Mouse (Mus musculus): ENCODE measurements around the gene Lrtm1.

Gene Lrtm1

GRCm38 (mm10) chr14:29017883-29018282, at the start of gene Lrtm1:
Gene Lrtm1 (plus strand): TSS chr14:29018208.
- DNase-seq (ENCODE audit: low spot score): peak; percentile 43

GRCm38 (mm10) chr14:28969247-28969646, 48.8 kb upstream of the Lrtm1 start:
- no peak for DNase-seq (ENCODE audit: low spot score)

GRCm38 (mm10) chr14:28972620-28973019, 45.4 kb upstream of the Lrtm1 start:
- no peak for DNase-seq (ENCODE audit: low spot score)

- DNase-seq (ENCODE audit: low spot score): no peak
Measured at GRCm38 (mm10) chr14:28979230-28979629, 38.8 kb upstream of the Lrtm1 start.

- DNase-seq (ENCODE audit: low spot score): no peak
Measured at GRCm38 (mm10) chr14:28980482-28980881, 37.5 kb upstream of the Lrtm1 start.

- no peak for DNase-seq (ENCODE audit: low spot score)
Measured at GRCm38 (mm10) chr14:28984276-28984675, 33.7 kb upstream of the Lrtm1 start.

- DNase-seq (ENCODE audit: low spot score): no peak
Measured at GRCm38 (mm10) chr14:28988211-28988900, 29.7 kb upstream of the Lrtm1 start.

GRCm38 (mm10) chr14:28996569-28996968, 21.4 kb upstream of the Lrtm1 start:
- no peak for DNase-seq (ENCODE audit: low spot score)

GRCm38 (mm10) chr14:29005228-29005840, 12.7 kb upstream of the Lrtm1 start:
- DNase-seq (ENCODE audit: low spot score): no peak

- DNase-seq (ENCODE audit: low spot score): no peak
Measured at GRCm38 (mm10) chr14:29009644-29010043, 8.4 kb upstream of the Lrtm1 start.

- no peak for DNase-seq (ENCODE audit: low spot score)
Measured at GRCm38 (mm10) chr14:29013161-29013560, 4.8 kb upstream of the Lrtm1 start.

GRCm38 (mm10) chr14:29014680-29015079, 3.3 kb upstream of the Lrtm1 start:
- no peak for DNase-seq (ENCODE audit: low spot score)

- DNase-seq (ENCODE audit: low spot score): no peak
Measured at GRCm38 (mm10) chr14:29015896-29016295, 2.1 kb upstream of the Lrtm1 start.

GRCm38 (mm10) chr14:29018316-29019000, 450 bp downstream of the Lrtm1 start:
- no peak for DNase-seq (ENCODE audit: low spot score)

- DNase-seq (ENCODE audit: low spot score): no peak
Measured at GRCm38 (mm10) chr14:29021295-29021694, 3.3 kb downstream of the Lrtm1 start.

- DNase-seq (ENCODE audit: low spot score): no peak
Measured at GRCm38 (mm10) chr14:29023246-29023645, 5.2 kb downstream of the Lrtm1 start.

GRCm38 (mm10) chr14:29025335-29025734, 7.3 kb downstream of the Lrtm1 start:
- no peak for DNase-seq (ENCODE audit: low spot score)

GRCm38 (mm10) chr14:29027276-29027675, 9.3 kb downstream of the Lrtm1 start:
- no peak for DNase-seq (ENCODE audit: low spot score)

GRCm38 (mm10) chr14:29028391-29029106, 10.5 kb downstream of the Lrtm1 start:
- no peak for DNase-seq (ENCODE audit: low spot score)

- no peak for DNase-seq (ENCODE audit: low spot score)
Measured at GRCm38 (mm10) chr14:29029107-29029469, 11.1 kb downstream of the Lrtm1 start.

GRCm38 (mm10) chr14:29029896-29030420, 11.9 kb downstream of the Lrtm1 start:
- no peak for DNase-seq (ENCODE audit: low spot score)

GRCm38 (mm10) chr14:29030519-29030918, 12.5 kb downstream of the Lrtm1 start:
- DNase-seq (ENCODE audit: low spot score): no peak
